Mouse (Mus musculus): ENCODE results near the gene Asic1.

- TF ChIP-seq CTCF (IDR thresholded peaks at IDR 0.05; ENCODE audit: insufficient read depth, low read depth, low read length) (no peak), POLR2A (IDR thresholded peaks at IDR 0.05; ENCODE audit: insufficient read depth, low read depth, low read length) (no peak)
Measured at GRCm38 (mm10) chr15:99667544-99667943, 2.6 kb upstream of the Asic1 start.
